Comparison of ENCODE assay signal across 8 mouse cellular contexts in genomic region chr13:49449318-49449749, GRCm38 (mm10). TPM values are rescaled to one million over a fixed set of nuclear protein-coding genes. Genes with fewer than 3 reads are reported as not detected.
DNase-seq lines count a peak whose midpoint lies in the region; ATAC-seq and TF ChIP-seq lines count a peak whose summit lies in the region.

No protein-coding gene starts in this region.

- H3K27me3 ChIP-seq in G1E (ENCODE audit: insufficient read depth, low read length), result no peaks in the 10 kb centered on the region
- no peaks in the 10 kb centered on the region for H3K27me3 ChIP-seq in forebrain, embryonic 15.5 days
- H3K27me3 ChIP-seq in lung, embryonic 16.5 days (ENCODE audit: control insufficient read depth, insufficient read depth, low read depth, low read length), result no peaks in the 10 kb centered on the region

- H3K4me1 ChIP-seq in G1E (ENCODE audit: insufficient read depth, low read depth, low read length), result peaks cover 5% of the 10 kb centered on the region; the same call in 1 of the 2 replicates
- no peaks in the 10 kb centered on the region for H3K4me1 ChIP-seq in forebrain, embryonic 15.5 days
- H3K4me1 ChIP-seq in lung, embryonic 16.5 days (replicated peaks; ENCODE audit: control insufficient read depth, insufficient read depth, low read length), result no peaks in the 10 kb centered on the region

- H3K4me3 ChIP-seq in G1E (ENCODE audit: low read depth, low read length), result no peak overlapping the region
- H3K4me3 ChIP-seq in forebrain, embryonic 15.5 days, result no peak overlapping the region
- H3K4me3 ChIP-seq in lung, embryonic 16.5 days (ENCODE audit: low read length), result no peak overlapping the region

- peak; percentile 71 for DNase-seq in G1E (ENCODE audit: low spot score)
- peak; percentile 68 for DNase-seq in cerebellum, adult 11 months
- peak; percentile 93 for DNase-seq in heart, postnatal 4 days
- peak; percentile 71 to 83 for DNase-seq in layer of hippocampus, adult 8-10 months (ENCODE audit: low spot score in 2 of 2)
- peak; percentile 83 for DNase-seq in ovary, postnatal 36 days (ENCODE audit: low spot score)
- DNase-seq in thymus, postnatal 14 days, result peak; percentile 73

- TF ChIP-seq CTCF in G1E (IDR thresholded peaks at IDR 0.05; ENCODE audit: low read depth, low read length), result peak; percentile 98

- no peak overlapping the region for H3K4me2 ChIP-seq in forebrain, embryonic 15.5 days (replicated peaks)
- H3K4me2 ChIP-seq in lung, embryonic 16.5 days (ENCODE audit: low read depth, low read length), result no peak overlapping the region

- no peaks in the 10 kb centered on the region for H3K9me3 ChIP-seq in G1E (replicated peaks)
- no peaks in the 10 kb centered on the region for H3K9me3 ChIP-seq in forebrain, embryonic 15.5 days
- no peaks in the 10 kb centered on the region for H3K9me3 ChIP-seq in lung, embryonic 16.5 days (ENCODE audit: control insufficient read depth, low read length)

- no peak overlapping the region for H3K9ac ChIP-seq in forebrain, embryonic 15.5 days (replicated peaks)
- no peak overlapping the region for H3K9ac ChIP-seq in lung, embryonic 16.5 days (ENCODE audit: low read length)

- 42% methylated on average over 5 of the region's 5 CpGs for WGBS in forebrain, embryonic 15.5 days
- 34% methylated on average over 5 of the region's 5 CpGs for whole genome bisulfite sequencing in lung, embryonic 16.5 days

- peak; percentile 57; the same call in 1 of the 2 replicates for ATAC-seq in G1E (ENCODE audit: extremely low read depth, insufficient number of reproducible peaks, low FRiP score, poor library complexity, severe bottlenecking)
- peak; percentile 88 for ATAC-seq in forebrain, embryonic 15.5 days (replicated peaks)
- ATAC-seq in lung, embryonic 16.5 days (ENCODE audit: low read depth), result peak; percentile 89

- no peak overlapping the region for H3K27ac ChIP-seq in forebrain, embryonic 15.5 days (replicated peaks)
- no peak overlapping the region for H3K27ac ChIP-seq in lung, embryonic 16.5 days (ENCODE audit: low read length)

- H3K36me3 ChIP-seq in G1E (replicated peaks), result peaks cover 84% of the 10 kb centered on the region
- H3K36me3 ChIP-seq in forebrain, embryonic 15.5 days, result peaks cover 31% of the 10 kb centered on the region
- peaks cover 6% of the 10 kb centered on the region; the same call in 1 of the 2 replicates for H3K36me3 ChIP-seq in lung, embryonic 16.5 days (ENCODE audit: control insufficient read depth, insufficient read depth, low read length)

RNA-seq across cellular contexts. Expression of gene Ippk, which starts 28.3 kb away (rescaled TPM):
- 4.5 and 4.8 TPM in 2 replicates for total RNA-seq in G1E (2014; fragmentation: Nextera tagmentation)
- 15.8 and 15.9 TPM in 2 replicates for total RNA-seq in G1E (2017)
- polyA plus RNA-seq in G1E (2012), result 1.3 and 2.3 TPM in 2 replicates
- 15.1 and 15.9 TPM in 2 replicates for polyA plus RNA-seq in forebrain, embryonic 15.5 days (2015; fragmentation: Nextera tagmentation; extraction: Ambion mirVana)
- total RNA-seq in heart, postnatal 4 days (2021), result 1 to 10 TPM; 9.5 to 9.9 TPM
- total RNA-seq in layer of hippocampus, adult 8-10 months (2022), result 10 to 100 TPM; 27.6 to 32.1 (median 30.7) TPM
- polyA plus RNA-seq in lung, embryonic 16.5 days (2015; fragmentation: Nextera tagmentation; extraction: Ambion mirVana), result 15.7 and 16.2 TPM in 2 replicates

RNA-seq across cellular contexts. Expression of gene Tes3-ps, which starts 43.8 kb away (rescaled TPM):
- total RNA-seq in G1E (2014; fragmentation: Nextera tagmentation), result 1.4 and 1.8 TPM in 2 replicates
- total RNA-seq in G1E (2017), result 2.8 and 4.4 TPM in 2 replicates
- 0.01 TPM in 1 of 2 replicates, not detected in the other for polyA plus RNA-seq in G1E (2012)
- 0.59 and 0.65 TPM in 2 replicates for polyA plus RNA-seq in forebrain, embryonic 15.5 days (2015; fragmentation: Nextera tagmentation; extraction: Ambion mirVana)
- total RNA-seq in heart, postnatal 4 days (2021), result 1 to 10 TPM; 1.4 TPM
- 1 to 10 TPM in 3 of 4 experiments, under 1 TPM in 1; 0.79 to 2.0 (median 1.8) TPM for total RNA-seq in layer of hippocampus, adult 8-10 months (2022)
- 1.2 and 1.9 TPM in 2 replicates for polyA plus RNA-seq in lung, embryonic 16.5 days (2015; fragmentation: Nextera tagmentation; extraction: Ambion mirVana)

RNA-seq across cellular contexts. Expression of gene Ecm2, which starts 55.3 kb away (rescaled TPM):
- not detected in 2 replicates for total RNA-seq in G1E (2014; fragmentation: Nextera tagmentation)
- 0.16 and 0.17 TPM in 2 replicates for total RNA-seq in G1E (2017)
- polyA plus RNA-seq in G1E (2012), result 0.01 TPM in 1 of 2 replicates, not detected in the other
- 1.4 and 2.1 TPM in 2 replicates for polyA plus RNA-seq in forebrain, embryonic 15.5 days (2015; fragmentation: Nextera tagmentation; extraction: Ambion mirVana)
- total RNA-seq in heart, postnatal 4 days (2021), result 10 to 100 TPM; 13.2 to 13.8 TPM
- total RNA-seq in layer of hippocampus, adult 8-10 months (2022), result 1 to 10 TPM; 6.6 to 9.4 (median 7.3) TPM
- 1.9 and 2.3 TPM in 2 replicates for polyA plus RNA-seq in lung, embryonic 16.5 days (2015; fragmentation: Nextera tagmentation; extraction: Ambion mirVana)

Comparison
In these comparisons a context has a peak if more than half of its experiments do, and no peak if none do; other contexts are left out.
1. RNA of gene Ecm2, which starts 55.3 kb away (total RNA-seq): 13.2 to 13.8 TPM in heart, postnatal 4 days and 6.6 to 9.4 TPM in layer of hippocampus, adult 8-10 months; 0.16 to 0.17 TPM in G1E; every median in the first group is over 4 times any median in the second.
2. Peak in every context shown above with its lines, with median percentiles within 50 percentile points of each other: ATAC-seq and DNase-seq.